Mouse (Mus musculus): ENCODE measurements at regions not wholly inside any gene's neighbourhood (a gene's known extent, or its start where the extent isn't known, plus 50 kb on each side); places are given as distances from the start of the nearest gene placed in this dataset.

DNA sequence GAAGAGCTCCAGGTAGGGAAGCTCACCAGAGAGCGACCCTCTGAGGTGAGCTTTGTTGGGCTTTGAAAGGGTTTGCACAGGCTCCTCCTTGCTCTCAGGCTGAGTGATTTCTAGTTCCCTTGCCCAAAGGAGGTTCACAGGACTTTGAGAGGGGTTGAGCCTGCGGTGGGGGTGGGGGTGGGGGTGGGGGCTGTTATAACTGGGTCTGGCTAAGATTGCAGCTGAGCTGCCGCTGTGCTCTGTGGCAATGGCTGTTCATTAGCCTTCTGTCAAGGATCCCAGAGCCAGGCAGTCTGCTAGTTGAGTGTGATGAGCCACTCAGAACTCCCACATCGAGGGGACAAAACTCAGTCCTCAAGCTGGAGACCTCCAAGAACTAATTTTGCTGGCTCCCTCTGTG lies 59.5 kb upstream of the Hhip start:
- ATAC-seq (replicated peaks; ENCODE audit: poor library complexity), result no peak

All from megakaryocyte progenitor cell, adult 5-6 weeks (primary cell).